Mouse (Mus musculus) bone marrow macrophage, adult 2 months (primary cell): Measurements from ENCODE around the gene Sept9.

Experiments used
- CTCF ChIP-seq: IDR thresholded peaks from 2 replicates; pipeline ENCODE4 v1.5.1; 2012; ENCODE audit warnings: low read depth, mild to moderate bottlenecking, low read length, moderate library complexity
- POLR2A ChIP-seq: IDR thresholded peaks from 2 replicates; pipeline ENCODE4 v1.6.1; 2012; ENCODE audit warnings: mild to moderate bottlenecking, low read depth, low read length, borderline replicate concordance

- TF ChIP-seq CTCF (no peak), POLR2A (no peak)
These were observed 14.2 kb upstream of the Sept9 start for GRCm38 (mm10) chr11:117185076-117185933.
